Mouse (Mus musculus): ENCODE data around the gene Galnt2. TPM values are rescaled to one million over a fixed set of nuclear protein-coding genes. Genes with fewer than 3 reads are reported as not detected.

Gene Galnt2
- total RNA-seq, 2 experiments from 2014 or later, result 38.2 to 38.7 TPM

GRCm38 (mm10) chr8:124323356-124323755 lies 92.2 kb downstream of the Galnt2 start:
- DNase-seq, result peak; percentile 45 to 64

GRCm38 (mm10) chr8:124328259-124328658 lies 97.1 kb downstream of the Galnt2 start:
- DNase-seq, result no peak

- no peak for DNase-seq
Measured at GRCm38 (mm10) chr8:124329690-124330089, 98.5 kb downstream of the Galnt2 start.

GRCm38 (mm10) chr8:124330433-124330832 lies 99.2 kb downstream of the Galnt2 start:
- peak in 1 of 2 experiments; percentile 21 for DNase-seq

GRCm38 (mm10) chr8:124331094-124331493 lies 99.9 kb downstream of the Galnt2 start:
- DNase-seq, result no peak

GRCm38 (mm10) chr8:124331706-124332105 lies 100.5 kb downstream of the Galnt2 start:
- no peak for DNase-seq

- DNase-seq, result no peak
Measured at GRCm38 (mm10) chr8:124336302-124336701, 105.1 kb downstream of the Galnt2 start.

GRCm38 (mm10) chr8:124339742-124340141 lies 108.6 kb downstream of the Galnt2 start:
- DNase-seq, result no peak

- DNase-seq, result no peak
Measured at GRCm38 (mm10) chr8:124340360-124341068, 109.3 kb downstream of the Galnt2 start.

- DNase-seq, result no peak
Measured at GRCm38 (mm10) chr8:124343151-124343550, 112.0 kb downstream of the Galnt2 start.

- no peak for DNase-seq
Measured at GRCm38 (mm10) chr8:124343991-124344390, 112.8 kb downstream of the Galnt2 start.

GRCm38 (mm10) chr8:124345098-124345497 lies 113.9 kb downstream of the Galnt2 start:
- no peak for DNase-seq

GRCm38 (mm10) chr8:124346852-124347523 lies 115.8 kb downstream of the Galnt2 start:
- DNase-seq, result peak; percentile 53 to 81

- no peak for DNase-seq
Measured at GRCm38 (mm10) chr8:124348087-124348486, 116.9 kb downstream of the Galnt2 start.

GRCm38 (mm10) chr8:124349663-124350062 lies 118.5 kb downstream of the Galnt2 start:
- peak; percentile 66 to 96 for DNase-seq

- DNase-seq, result no peak
Measured at GRCm38 (mm10) chr8:124351636-124352035, 120.4 kb downstream of the Galnt2 start.

- no peak for DNase-seq
Measured at GRCm38 (mm10) chr8:124360911-124361310, 129.7 kb downstream of the Galnt2 start.

- DNase-seq, result no peak
Measured at GRCm38 (mm10) chr8:124361773-124362427, 130.7 kb downstream of the Galnt2 start.

- DNase-seq, result no peak
Measured at GRCm38 (mm10) chr8:124362589-124362988, 131.4 kb downstream of the Galnt2 start.

- DNase-seq, result no peak
Measured at GRCm38 (mm10) chr8:124363337-124363736, 132.1 kb downstream of the Galnt2 start.

GRCm38 (mm10) chr8:124368213-124368612 lies 137.0 kb downstream of the Galnt2 start:
- DNase-seq, result peak; percentile 32 to 80

GRCm38 (mm10) chr8:124370422-124371183 lies 139.4 kb downstream of the Galnt2 start:
- DNase-seq, result no peak

Measured in heart, adult 18-20 months (tissue).